Mouse (Mus musculus) gastrocnemius, postnatal 36 days (tissue): ENCODE data around the gene 2310011J03Rik. TPM values are rescaled to one million over a fixed set of nuclear protein-coding genes. Genes with fewer than 3 reads are reported as not detected.

Experiments used
- DNase-seq, 2 experiments: peaks; one replicate each; pipeline ENCODE4 v3.0.0; 2022
- intact Hi-C: fragments of 180-260 bp; cut with DNase I; formaldehyde crosslinking; loops from one replicate; pipeline ENCODE4 v1.15.1; 2025
- total RNA-seq, 2 experiments: library from RNA; stranded (reverse); gene quantifications; 2 replicates each; pipeline ENCODE4 v1.2.3; 2021

2310011J03Rik gene
- total RNA-seq, 2 experiments from 2014 or later = 5.5 to 6.2 TPM

GRCm38 (mm10) chr10:80342749-80343424 is 22.6 kb upstream of the 2310011J03Rik start:
- DNase-seq = no peak
- intact Hi-C loops = no loop called here

GRCm38 (mm10) chr10:80342305-80342748 is 22.0 kb upstream of the 2310011J03Rik start:
- DNase-seq = no peak
- intact Hi-C loops = no loop called here

- intact Hi-C loops = no loop called here
- DNase-seq = no peak
Observed at GRCm38 (mm10) chr10:80341491-80342304, 21.4 kb upstream of the 2310011J03Rik start.

GRCm38 (mm10) chr10:80341026-80341425 is 20.7 kb upstream of the 2310011J03Rik start:
- no peak for DNase-seq
- intact Hi-C loops = no loop called here

GRCm38 (mm10) chr10:80339941-80340750 is 19.8 kb upstream of the 2310011J03Rik start:
- intact Hi-C loops = no loop called here

GRCm38 (mm10) chr10:80336263-80336662 is 15.9 kb upstream of the 2310011J03Rik start:
- no peak for DNase-seq
- intact Hi-C loops = no loop called here

More at GRCm38 (mm10) chr10:80339941-80340750, 19.8 kb upstream of the 2310011J03Rik start:
- peak; percentile 85 to 89 for DNase-seq

GRCm38 (mm10) chr10:80332525-80332989 is 12.2 kb upstream of the 2310011J03Rik start:
- no peak for DNase-seq
- intact Hi-C loops = no loop called here

- DNase-seq = no peak
Observed at GRCm38 (mm10) chr10:80331636-80332524, 11.5 kb upstream of the 2310011J03Rik start.

GRCm38 (mm10) chr10:80330888-80331287 is 10.6 kb upstream of the 2310011J03Rik start:
- no peak for DNase-seq
- intact Hi-C loops = no loop called here

More at GRCm38 (mm10) chr10:80331636-80332524, 11.5 kb upstream of the 2310011J03Rik start:
- intact Hi-C loops = no loop called here

GRCm38 (mm10) chr10:80330084-80330483 is 9.7 kb upstream of the 2310011J03Rik start:
- intact Hi-C loops = no loop called here
- DNase-seq = no peak

GRCm38 (mm10) chr10:80329273-80330081 is 9.1 kb upstream of the 2310011J03Rik start, which contains the start of the genes Pcsk4 and Reep6:
Gene Pcsk4, minus strand, starts transcription at chr10:80329498.
Gene Reep6, plus strand, starts transcription at chr10:80329953.
- peak; percentile 90 to 94 for DNase-seq
- intact Hi-C loops = loop anchor here (1.0 kb wide), 1 partner anchor 38 kb away; no protein-coding TSS in a partner anchor

GRCm38 (mm10) chr10:80325045-80325444 is 4.7 kb upstream of the 2310011J03Rik start:
- DNase-seq = no peak
- intact Hi-C loops = no loop called here

GRCm38 (mm10) chr10:80324120-80325037 is 4.0 kb upstream of the 2310011J03Rik start:
- intact Hi-C loops = no loop called here

GRCm38 (mm10) chr10:80323261-80324119 is 3.2 kb upstream of the 2310011J03Rik start:
- peak; percentile 60 to 64 for DNase-seq
- intact Hi-C loops = no loop called here

More at GRCm38 (mm10) chr10:80324120-80325037, 4.0 kb upstream of the 2310011J03Rik start:
- DNase-seq = no peak

- DNase-seq = no peak
Observed at GRCm38 (mm10) chr10:80322811-80323211, 2.5 kb upstream of the 2310011J03Rik start.

More at GRCm38 (mm10) chr10:80322811-80323211, 2.5 kb upstream of the 2310011J03Rik start:
- intact Hi-C loops = no loop called here
